ENCODE assay signal across 18 mouse cellular contexts in the genomic region with DNA sequence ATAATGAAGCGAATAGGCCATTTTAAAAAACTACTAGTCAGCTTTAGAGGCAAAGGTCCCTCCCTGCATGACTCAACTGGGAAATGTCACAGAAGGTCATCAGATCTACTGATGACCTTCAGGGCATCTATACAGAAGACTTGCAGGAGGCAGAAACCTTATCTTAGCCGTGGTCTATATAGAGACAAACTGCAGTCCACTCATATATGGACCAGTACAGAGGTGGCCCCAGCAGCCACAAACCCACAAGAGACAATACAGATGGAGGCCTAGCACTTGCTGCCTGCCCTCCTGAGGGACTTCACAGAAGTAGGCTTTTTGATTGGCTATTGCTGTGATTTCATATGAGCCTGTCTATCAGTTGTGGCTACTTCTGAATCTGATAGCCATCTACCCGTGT.
"Had no signal": no experiment of that assay in that cellular context is flagged by ENCODE, and none has a peak within 500 bp of the region (broad histone marks: within the 10 kb centered on the region; RNA-seq: fewer than 3 reads in every experiment).

No protein-coding gene starts in this region.

- H3K4me3 ChIP-seq: midbrain, embryonic 10.5 days; midbrain, embryonic 13.5 days; midbrain, embryonic 15.5 days; myocyte; neural tube, embryonic 13.5 days; neural tube, embryonic 15.5 days had no signal

- ATAC-seq: midbrain, embryonic 13.5 days; midbrain, embryonic 15.5 days had no signal

- H3K27me3 ChIP-seq: midbrain, embryonic 13.5 days; midbrain, embryonic 15.5 days; neural tube, embryonic 13.5 days; neural tube, embryonic 15.5 days had no signal

- H3K27ac ChIP-seq: midbrain, embryonic 10.5 days; midbrain, embryonic 13.5 days; midbrain, embryonic 15.5 days; neural tube, embryonic 13.5 days; neural tube, embryonic 15.5 days had no signal

- H3K36me3 ChIP-seq: midbrain, embryonic 10.5 days; midbrain, embryonic 13.5 days; midbrain, embryonic 15.5 days; neural tube, embryonic 13.5 days; neural tube, embryonic 15.5 days had no signal

- DNase-seq: lung, adult 18-20 months; lung, embryonic 14.5 days; lung, postnatal 10 days; lung, postnatal 4 days; retina, postnatal 1 day; right cerebral cortex, adult 18-20 months; right cerebral cortex, postnatal 25 days; right cerebral cortex, postnatal 4 days; spleen, adult 18-20 months; thymus, adult 18-20 months; thymus, postnatal 14 days; thymus, postnatal 36 days had no signal

- H3K9ac ChIP-seq: lung, embryonic 14.5 days; midbrain, embryonic 13.5 days; midbrain, embryonic 15.5 days; neural tube, embryonic 13.5 days; neural tube, embryonic 15.5 days had no signal

- H3K9me3 ChIP-seq: midbrain, embryonic 10.5 days; midbrain, embryonic 13.5 days; midbrain, embryonic 15.5 days; neural tube, embryonic 13.5 days; neural tube, embryonic 15.5 days had no signal

- H3K4me2 ChIP-seq: lung, embryonic 14.5 days; midbrain, embryonic 13.5 days; midbrain, embryonic 15.5 days; neural tube, embryonic 13.5 days; neural tube, embryonic 15.5 days had no signal
